Mouse (Mus musculus) megakaryocyte, adult 5-6 weeks (primary cell): ENCODE results near the gene Sstr5. TPM values are rescaled to one million over a fixed set of nuclear protein-coding genes. Genes with fewer than 3 reads are reported as not detected.

Experiments used
- total RNA-seq, 2 experiments: library from RNA; stranded (forward) in 1 of 2; stranded (reverse) in 1 of 2; fragments of 153-499, 151-499 nt in 1 of 2; fragments of 221-1000, 200-1000 nt in 1 of 2; gene quantifications; 2 replicates each; pipeline versions ENCODE4 v1.2.3 to v1.2.4; 2015 to 2017

Gene Sstr5
- total RNA-seq, 2 experiments from 2014 or later = not detected

Other genes starting within 250 kb of the Sstr5 start
- 3.3 and 3.7 TPM in 2 replicates for gene Baiap3, start 240.9 kb downstream of the Sstr5 start, total RNA-seq (2015)
- gene Baiap3, start 240.9 kb downstream of the Sstr5 start, total RNA-seq (2017) = 1.8 and 4.0 TPM in 2 replicates
- 270 and 309 TPM in 2 replicates for gene Ube2i, start 222.7 kb downstream of the Sstr5 start, total RNA-seq (2015)
- 214 and 226 TPM in 2 replicates for gene Ube2i, start 222.7 kb downstream of the Sstr5 start, total RNA-seq (2017)
- gene Prss34, start 198.9 kb downstream of the Sstr5 start, total RNA-seq (2015) = 432 and 451 TPM in 2 replicates
- 249 and 277 TPM in 2 replicates for gene Prss34, start 198.9 kb downstream of the Sstr5 start, total RNA-seq (2017)
- gene Prss28, start 188.6 kb downstream of the Sstr5 start, total RNA-seq (2015) = 0.18 and 1.8 TPM in 2 replicates
- gene Prss28, start 188.6 kb downstream of the Sstr5 start, total RNA-seq (2017) = 1.3 and 2.0 TPM in 2 replicates
- not detected in 2 replicates for gene Prss29, start 178.6 kb downstream of the Sstr5 start, total RNA-seq (2015)
- not detected in 2 replicates for gene Prss29, start 178.6 kb downstream of the Sstr5 start, total RNA-seq (2017)
- not detected in 2 replicates for gene Tpsab1, start 151.7 kb downstream of the Sstr5 start, total RNA-seq (2015)
- gene Tpsab1, start 151.7 kb downstream of the Sstr5 start, total RNA-seq (2017) = not detected in 2 replicates
- not detected in 2 replicates for gene Tpsb2, start 131.0 kb downstream of the Sstr5 start, total RNA-seq (2015)
- not detected in 2 replicates for gene Tpsb2, start 131.0 kb downstream of the Sstr5 start, total RNA-seq (2017)
- not detected in 2 replicates for gene Tpsg1, start 128.0 kb downstream of the Sstr5 start, total RNA-seq (2015)
- gene Tpsg1, start 128.0 kb downstream of the Sstr5 start, total RNA-seq (2017) = not detected in 2 replicates
- 0.05 TPM in 1 of 2 replicates, not detected in the other for gene Cacna1h, start 63.5 kb downstream of the Sstr5 start, total RNA-seq (2015)
- not detected in 2 replicates for gene Cacna1h, start 63.5 kb downstream of the Sstr5 start, total RNA-seq (2017)
- gene Tekt4, start 42.7 kb downstream of the Sstr5 start, total RNA-seq (2015) = not detected in 2 replicates
- not detected in 2 replicates for gene Tekt4, start 42.7 kb downstream of the Sstr5 start, total RNA-seq (2017)
- gene Sox8, start 73.4 kb upstream of the Sstr5 start, total RNA-seq (2015) = not detected in 2 replicates
- gene Sox8, start 73.4 kb upstream of the Sstr5 start, total RNA-seq (2017) = not detected in 2 replicates
- 37.8 and 38.4 TPM in 2 replicates for gene Lmf1, start 81.8 kb upstream of the Sstr5 start, total RNA-seq (2015)
- gene Lmf1, start 81.8 kb upstream of the Sstr5 start, total RNA-seq (2017) = 16.7 and 17.0 TPM in 2 replicates
- not detected in 2 replicates for gene Gng13, start 219.9 kb upstream of the Sstr5 start, total RNA-seq (2015)
- not detected in 2 replicates for gene Gng13, start 219.9 kb upstream of the Sstr5 start, total RNA-seq (2017)
- 11.2 and 17.1 TPM in 2 replicates for gene Chtf18, start 230.1 kb upstream of the Sstr5 start, total RNA-seq (2015)
- gene Chtf18, start 230.1 kb upstream of the Sstr5 start, total RNA-seq (2017) = 19.9 and 21.8 TPM in 2 replicates
- gene Rpusd1, start 230.4 kb upstream of the Sstr5 start, total RNA-seq (2015) = 6.0 and 7.0 TPM in 2 replicates
- 3.9 TPM in 2 replicates for gene Rpusd1, start 230.4 kb upstream of the Sstr5 start, total RNA-seq (2017)
- gene Mslnl, start 238.8 kb upstream of the Sstr5 start, total RNA-seq (2015) = 0.16 TPM in 1 of 2 replicates, not detected in the other
- not detected in 2 replicates for gene Mslnl, start 238.8 kb upstream of the Sstr5 start, total RNA-seq (2017)